Mouse (Mus musculus) left cerebral cortex, adult 18-20 months (tissue): ENCODE measurements at regions not wholly inside any gene's neighbourhood (a gene's known extent, or its start where the extent isn't known, plus 50 kb on each side); places are given as distances from the start of the nearest gene placed in this dataset.
A peak's percentile ranks its signal among the peaks of the same experiment; 100 is the strongest.

Experiments used
- DNase-seq, 2 experiments: peaks; one replicate each; pipeline ENCODE4 v3.0.0; 2021 to 2022; ENCODE audit warnings: low spot score in 2 of 2, mixed read lengths in 1 of 2

GRCm38 (mm10) chr4:123995815-123996214, 78.0 kb upstream of the 4930535I16Rik start:
- DNase-seq, result no peak

- DNase-seq, result no peak
Observed at GRCm38 (mm10) chr4:123991223-123991622, 73.4 kb upstream of the 4930535I16Rik start.

GRCm38 (mm10) chr4:123990293-123991185, 72.7 kb upstream of the 4930535I16Rik start:
- peak; percentile 18 to 24 for DNase-seq
